Mouse (Mus musculus): ENCODE measurements around the gene Gabbr2. TPM values are rescaled to one million over a fixed set of nuclear protein-coding genes. Genes with fewer than 3 reads are reported as not detected.
"Not testable (repeated sequence)": the region's sequence is repeated elsewhere in the genome, so short reads cannot be mapped to it uniquely, and the experiment has no call there.

Gabbr2 gene
- polyA plus RNA-seq, 1 experiment from 2014 or later, result 0.08 TPM

DNA sequence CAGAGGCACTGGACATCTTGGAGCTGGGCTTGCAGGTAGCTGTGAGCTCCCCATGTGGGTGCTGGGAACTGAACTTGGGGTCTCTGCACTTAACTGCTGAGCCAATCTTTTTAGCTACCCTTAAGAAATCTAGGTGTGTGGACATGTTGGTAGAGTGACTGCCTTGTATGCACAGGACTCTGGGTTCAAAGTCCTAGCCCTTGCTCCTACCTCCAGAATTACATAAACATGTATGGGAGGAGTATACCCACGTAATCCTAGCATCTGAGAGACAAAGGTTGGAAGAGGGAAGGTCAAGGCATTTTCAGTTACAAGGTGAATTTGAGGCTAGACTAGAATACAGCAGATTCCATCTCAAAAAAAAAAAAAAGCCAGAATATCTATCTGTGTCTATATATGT lies 336.4 kb downstream of the Gabbr2 start:
- H3K4me1 ChIP-seq, result peaks cover 8% of the 10 kb centered on the region
- WGBS (ENCODE audit: insufficient replicate concordance), result 50% methylated on average over 1 of the region's 1 CpGs
- H3K4me3 ChIP-seq, result no peak overlapping the region
- ATAC-seq, result no peak
- no peaks in the 10 kb centered on the region for H3K9me3 ChIP-seq (replicated peaks)
- H3K27ac ChIP-seq, result no peak overlapping the region
- H3K27me3 ChIP-seq (replicated peaks), result peaks cover 48% of the 10 kb centered on the region
- no peak overlapping the region for H3K9ac ChIP-seq
- no peak overlapping the region for H3K4me2 ChIP-seq
- no peaks in the 10 kb centered on the region for H3K36me3 ChIP-seq

DNA sequence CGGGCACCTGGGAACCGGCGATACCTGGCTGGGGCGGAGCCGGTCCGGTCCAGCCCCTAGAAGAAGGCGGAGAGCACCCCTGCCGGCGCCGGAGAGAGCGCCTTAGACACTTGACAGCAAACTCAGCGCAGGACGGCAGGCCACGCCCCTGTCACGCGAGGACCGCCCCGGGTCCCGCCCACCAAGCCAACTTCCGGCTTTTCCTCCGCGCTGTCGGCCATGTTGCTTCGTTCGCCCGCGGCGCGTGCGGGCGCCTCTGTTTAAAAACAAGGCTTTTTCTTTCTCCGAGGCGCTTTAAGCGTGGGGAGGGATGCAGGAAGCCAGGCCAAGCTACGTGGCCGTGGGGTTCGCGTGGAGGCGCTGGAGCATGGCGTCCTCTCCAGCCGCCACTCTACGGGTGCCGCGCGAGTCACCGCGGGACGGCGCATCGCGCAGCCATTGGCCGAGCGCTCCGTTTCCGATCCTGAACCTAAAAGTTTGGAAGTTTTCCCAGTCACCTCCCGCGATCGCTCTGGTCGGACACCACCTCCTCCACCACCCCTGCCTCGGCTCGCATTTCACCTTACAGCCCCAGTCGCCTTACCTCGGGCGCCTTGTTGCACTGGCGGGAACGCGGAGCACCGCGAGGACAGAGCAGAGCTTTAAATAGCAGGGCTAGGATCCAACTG lies 341.5 kb downstream of the Gabbr2 start, which contains the start of gene Tbc1d2:
TSS of gene Tbc1d2 (minus strand) at position 124 of the 668 bp plus-strand sequence.
- H3K27ac ChIP-seq, result peak within 1 kb of the TSS; percentile 77

DNA sequence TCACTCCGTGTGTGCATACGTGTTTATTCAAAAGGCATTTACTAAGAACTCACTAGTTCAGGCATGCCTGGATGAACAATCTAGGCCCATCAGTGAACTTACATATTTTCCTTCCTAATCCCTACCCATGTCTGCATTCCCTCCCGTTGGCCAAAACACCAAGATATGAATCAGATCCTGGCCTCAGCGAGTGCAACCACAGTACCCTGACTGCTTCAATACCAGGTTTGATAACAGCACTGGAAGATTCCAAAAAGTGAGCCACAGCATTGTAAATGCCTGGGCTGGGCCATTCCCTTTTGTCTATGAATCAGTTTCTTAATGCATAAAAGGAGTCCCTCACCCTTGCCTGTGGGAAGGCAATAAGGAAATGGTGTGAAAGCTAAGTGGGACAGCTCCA lies 342.5 kb downstream of the Gabbr2 start:
- peaks cover 16% of the 10 kb centered on the region for H3K4me1 ChIP-seq
- H3K9ac ChIP-seq, result no peak overlapping the region; the same call in 1 of the 2 replicates
- H3K4me3 ChIP-seq, result peak overlapping the region; percentile 79
- peak overlapping the region; percentile 94 for H3K4me2 ChIP-seq
- no peak for ATAC-seq
- H3K36me3 ChIP-seq, result no peaks in the 10 kb centered on the region
- peaks cover 54% of the 10 kb centered on the region for H3K27me3 ChIP-seq (replicated peaks)
- H3K9me3 ChIP-seq (replicated peaks), result no peaks in the 10 kb centered on the region
- WGBS (ENCODE audit: insufficient replicate concordance), result 47% methylated on average over 4 of the region's 4 CpGs
- no peak overlapping the region for H3K27ac ChIP-seq

More for the DNA sequence above, 341.5 kb downstream of the Gabbr2 start, which contains the start of gene Tbc1d2:
- no peaks in the 10 kb centered on the region for H3K36me3 ChIP-seq
- H3K9ac ChIP-seq, result peak within 1 kb of the TSS; percentile 79
- H3K4me3 ChIP-seq, result peak within 1 kb of the TSS; percentile 79
- H3K9me3 ChIP-seq (replicated peaks), result no peaks in the 10 kb centered on the region
- H3K27me3 ChIP-seq (replicated peaks), result peaks cover 62% of the 10 kb centered on the region
- under 1% methylated on average over 69 of the region's 69 CpGs for WGBS (ENCODE audit: insufficient replicate concordance)
- peak within 1 kb of the TSS; percentile 94 for H3K4me2 ChIP-seq
- peaks cover 16% of the 10 kb centered on the region for H3K4me1 ChIP-seq
- ATAC-seq, result peak; percentile 95

DNA sequence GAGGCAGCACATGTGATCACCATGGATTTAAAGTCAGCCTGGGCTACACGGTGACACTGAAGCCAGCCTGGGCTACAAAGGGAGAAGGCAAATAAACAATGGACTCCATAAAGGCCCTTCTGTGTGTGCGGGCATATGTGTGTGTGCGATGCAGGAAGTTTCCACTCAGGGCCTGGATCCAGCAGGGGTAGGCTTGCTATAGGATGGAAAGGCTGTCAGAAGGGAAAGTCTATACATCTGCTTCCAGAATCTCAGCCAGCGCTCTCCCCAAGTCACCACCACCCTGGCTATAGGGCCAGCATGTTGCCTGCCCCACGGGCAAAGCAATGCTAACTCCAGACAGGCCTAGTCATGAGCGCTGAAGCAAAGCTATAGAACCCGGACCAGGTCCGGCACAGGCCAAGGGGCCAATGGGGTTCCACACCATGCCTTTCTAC lies 348.0 kb downstream of the Gabbr2 start:
- H3K9ac ChIP-seq, result no peak overlapping the region
- H3K9me3 ChIP-seq (replicated peaks), result no peaks in the 10 kb centered on the region
- H3K4me1 ChIP-seq, result peaks cover 6% of the 10 kb centered on the region; the same call in 1 of the 2 replicates
- no peak overlapping the region for H3K4me3 ChIP-seq
- no peaks in the 10 kb centered on the region for H3K36me3 ChIP-seq
- peaks cover 9% of the 10 kb centered on the region for H3K27me3 ChIP-seq (replicated peaks)
- peak overlapping the region; percentile 39; the same call in 1 of the 2 replicates for H3K27ac ChIP-seq
- H3K4me2 ChIP-seq, result no peak overlapping the region
- WGBS (ENCODE audit: insufficient replicate concordance), result 57% methylated on average over 8 of the region's 8 CpGs
- peak; percentile 26; the same call in 1 of the 2 replicates for ATAC-seq

DNA sequence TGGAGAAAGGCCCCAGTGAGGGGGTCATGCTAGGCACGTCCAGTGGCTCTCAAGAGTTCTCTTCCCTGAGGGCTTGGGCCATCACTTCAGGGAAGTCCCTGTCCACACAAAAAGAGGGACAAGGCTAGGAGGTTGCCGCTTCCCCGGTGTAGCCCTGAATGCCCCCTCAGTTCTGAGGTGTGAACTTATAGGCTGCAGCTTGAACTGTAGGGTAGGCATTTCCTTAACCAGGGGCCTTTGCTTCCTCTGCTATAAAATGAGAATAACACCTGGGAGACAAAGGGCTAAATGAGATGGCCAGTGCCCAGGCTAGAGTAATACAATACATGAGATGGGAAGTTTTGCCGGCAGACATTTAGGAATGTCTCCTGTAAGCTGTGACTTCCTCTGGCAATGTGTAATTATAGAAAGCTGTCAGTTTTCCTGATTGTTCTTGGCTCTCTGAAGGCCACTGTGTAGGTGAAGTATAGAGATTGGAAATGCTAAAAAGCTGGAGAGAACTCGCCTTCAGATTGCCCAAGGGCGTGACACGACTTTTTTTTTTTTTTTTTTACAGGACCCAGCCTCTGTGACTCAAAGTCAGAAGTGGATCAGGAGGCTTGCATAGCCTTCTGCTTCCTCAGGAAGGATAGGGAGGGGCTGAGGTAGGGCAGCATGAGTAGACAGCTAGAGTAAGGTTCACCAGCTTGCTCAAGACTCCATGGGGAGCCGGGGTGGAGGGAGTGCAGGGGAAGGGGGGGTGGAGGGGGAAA lies 348.6 kb downstream of the Gabbr2 start:
- no peak overlapping the region for H3K4me2 ChIP-seq
- H3K9me3 ChIP-seq (replicated peaks), result no peaks in the 10 kb centered on the region
- peaks cover 3% of the 10 kb centered on the region for H3K27me3 ChIP-seq (replicated peaks)
- 0 out of 2 replicates have a peak overlapping the region, but pooled peaks have one; percentile 39 for H3K27ac ChIP-seq
- H3K4me1 ChIP-seq, result peaks cover 6% of the 10 kb centered on the region; the same call in 1 of the 2 replicates
- no peak overlapping the region for H3K4me3 ChIP-seq
- 40% methylated on average over 8 of the region's 8 CpGs for WGBS (ENCODE audit: insufficient replicate concordance)
- no peak overlapping the region for H3K9ac ChIP-seq
- no peaks in the 10 kb centered on the region for H3K36me3 ChIP-seq
- ATAC-seq, result peak; percentile 64

DNA sequence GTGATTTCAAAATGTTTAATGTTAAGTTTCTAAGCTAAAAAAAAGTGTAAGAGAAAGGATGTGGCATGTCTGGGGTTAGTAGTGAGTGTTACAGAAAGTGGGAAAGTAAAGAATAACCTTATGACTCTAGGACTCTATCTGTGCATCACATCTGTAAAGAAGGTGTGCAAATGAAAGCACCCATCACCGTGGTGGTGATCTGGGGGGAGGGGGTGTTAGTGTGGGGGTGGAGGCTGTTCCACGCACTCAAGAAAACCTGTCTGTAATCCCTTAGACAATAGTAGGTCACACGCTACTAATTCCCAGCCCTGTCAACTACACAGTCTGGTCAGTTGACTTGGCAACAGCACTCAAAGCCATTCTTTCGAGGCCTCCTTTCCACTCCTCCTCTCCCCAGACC lies 350.4 kb downstream of the Gabbr2 start:
- no peak overlapping the region for H3K9ac ChIP-seq
- 68% methylated on average over 4 of the region's 4 CpGs for WGBS (ENCODE audit: insufficient replicate concordance)
- H3K27ac ChIP-seq, result no peak overlapping the region
- H3K27me3 ChIP-seq (replicated peaks), result no peaks in the 10 kb centered on the region
- no peaks in the 10 kb centered on the region for H3K9me3 ChIP-seq (replicated peaks)
- H3K36me3 ChIP-seq, result no peaks in the 10 kb centered on the region
- no peak overlapping the region for H3K4me2 ChIP-seq
- ATAC-seq, result no peak
- H3K4me1 ChIP-seq, result peaks cover 18% of the 10 kb centered on the region
- H3K4me3 ChIP-seq, result no peak overlapping the region

DNA sequence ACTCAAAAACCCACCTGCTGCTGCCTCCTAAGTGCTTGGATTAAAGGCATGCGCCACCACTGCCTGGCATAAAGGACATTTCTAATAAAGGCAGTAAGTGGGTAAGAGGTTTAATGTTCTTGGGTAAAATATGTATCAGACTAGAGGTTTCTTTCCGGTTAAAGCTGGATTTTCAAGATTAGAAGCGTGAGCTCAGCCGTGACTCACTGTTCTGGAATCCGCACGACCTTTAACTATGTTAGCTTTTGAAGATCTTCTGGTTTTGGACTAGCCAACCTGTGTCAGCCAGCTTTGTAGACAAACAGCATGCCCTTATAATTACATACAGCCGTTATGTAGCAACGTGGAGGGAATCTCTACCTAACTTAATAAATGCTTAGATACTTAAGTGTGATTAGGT lies 351.8 kb downstream of the Gabbr2 start:
- Histone ChIP-seq H3K4me1 (peaks cover 26% of the 10 kb centered on the region), H3K4me2 (no peak overlapping the region), H3K9ac (no peak overlapping the region), H3K36me3 (no peaks in the 10 kb centered on the region), H3K27ac (no peak overlapping the region), H3K27me3 (replicated peaks) (no peaks in the 10 kb centered on the region), H3K9me3 (replicated peaks) (no peaks in the 10 kb centered on the region), H3K4me3 (no peak overlapping the region)
- WGBS (ENCODE audit: insufficient replicate concordance), result 69% methylated on average over 8 of the region's 8 CpGs
- no peak for ATAC-seq

DNA sequence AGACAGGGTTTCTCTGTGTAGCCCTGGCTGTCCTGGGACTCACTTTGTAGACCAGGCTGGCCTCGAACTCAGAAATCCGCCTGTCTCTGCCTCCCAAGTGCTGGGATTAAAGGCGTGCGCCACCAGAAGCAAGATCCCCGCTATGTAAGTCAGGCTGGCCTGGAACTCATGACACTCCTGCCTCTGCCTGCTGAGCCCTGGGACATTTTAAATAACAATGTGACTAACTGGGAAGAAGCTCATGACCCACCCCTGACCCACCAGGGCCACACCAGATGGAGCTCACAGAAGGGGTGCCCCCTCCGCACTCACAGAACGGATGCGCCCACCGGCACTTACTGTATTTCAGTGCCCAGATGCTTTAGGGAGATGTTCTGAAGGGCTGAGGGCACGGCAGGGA lies 354.4 kb downstream of the Gabbr2 start:
- not testable (repeated sequence) for H3K27me3 ChIP-seq (replicated peaks); H3K4me2 ChIP-seq; H3K9me3 ChIP-seq (replicated peaks); H3K36me3 ChIP-seq; H3K4me3 ChIP-seq; H3K9ac ChIP-seq; ATAC-seq; H3K27ac ChIP-seq
- WGBS (ENCODE audit: insufficient replicate concordance), result 82% methylated on average over 10 of the region's 10 CpGs
- H3K4me1 ChIP-seq, result peaks cover 38% of the 10 kb centered on the region

DNA sequence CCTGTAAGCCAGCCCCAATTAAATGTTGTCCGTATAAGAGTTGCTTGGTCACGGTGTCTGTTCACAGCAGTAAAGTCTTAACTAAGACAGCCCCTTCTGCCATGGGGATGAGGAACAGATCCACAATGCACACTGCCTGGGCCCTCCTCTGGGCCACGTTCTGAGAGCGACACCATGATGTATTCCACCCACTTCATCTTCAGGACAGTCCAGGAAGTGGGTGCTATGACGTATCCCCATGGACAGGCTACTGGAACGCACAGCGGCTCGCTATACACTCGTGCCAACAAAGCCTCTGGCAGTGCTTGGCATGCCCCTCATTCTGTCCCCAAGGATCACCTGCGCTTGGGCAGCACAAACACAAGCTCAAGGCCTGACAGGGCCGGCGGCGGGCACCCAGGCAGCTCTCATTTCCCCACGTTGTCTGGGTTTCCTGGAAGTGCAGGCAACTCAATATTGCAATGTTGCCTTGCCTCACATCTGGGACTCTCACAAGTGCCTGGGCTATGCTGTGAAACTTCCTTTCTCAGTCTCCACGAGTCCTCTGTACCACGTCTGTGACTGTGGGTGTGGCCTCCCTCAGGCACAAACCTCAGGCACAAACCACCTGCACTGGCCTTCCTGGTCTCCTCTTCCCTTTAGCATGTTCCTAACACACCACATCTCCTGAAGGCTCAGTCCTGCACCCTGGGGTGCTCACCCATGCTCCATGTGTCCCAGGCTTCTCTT lies 355.8 kb downstream of the Gabbr2 start:
- ATAC-seq, result no peak
- H3K9me3 ChIP-seq (replicated peaks), result no peaks in the 10 kb centered on the region
- no peak overlapping the region for H3K4me2 ChIP-seq
- H3K36me3 ChIP-seq, result no peaks in the 10 kb centered on the region
- WGBS (ENCODE audit: insufficient replicate concordance), result 73% methylated on average over 16 of the region's 16 CpGs
- no peaks in the 10 kb centered on the region for H3K27me3 ChIP-seq (replicated peaks)
- H3K4me1 ChIP-seq, result peaks cover 52% of the 10 kb centered on the region
- H3K27ac ChIP-seq, result no peak overlapping the region
- no peak overlapping the region for H3K9ac ChIP-seq
- no peak overlapping the region for H3K4me3 ChIP-seq

DNA sequence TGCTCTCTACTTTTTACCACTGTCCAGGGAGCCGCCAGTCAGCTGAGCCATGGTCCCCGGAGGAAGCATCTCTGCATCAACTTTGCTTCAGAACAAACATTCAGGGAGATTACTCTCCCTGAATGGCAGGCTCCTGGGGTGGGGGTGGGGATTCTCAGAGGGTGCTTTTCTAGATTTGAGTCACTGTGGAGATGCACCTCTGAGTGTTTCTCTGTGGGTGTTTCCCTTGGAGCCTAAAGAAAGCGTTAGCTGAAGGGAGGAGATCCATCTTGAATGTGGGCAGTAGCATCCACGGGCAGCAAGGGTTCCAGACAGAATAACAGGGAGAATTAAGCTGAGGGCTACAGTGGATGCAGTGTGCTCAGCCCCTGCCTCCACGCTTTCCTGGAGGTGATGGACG lies 356.8 kb downstream of the Gabbr2 start:
- Histone ChIP-seq H3K27me3 (replicated peaks) (no peaks in the 10 kb centered on the region), H3K4me2 (no peak overlapping the region), H3K4me3 (no peak overlapping the region), H3K27ac (no peak overlapping the region), H3K9ac (no peak overlapping the region), H3K9me3 (replicated peaks) (no peaks in the 10 kb centered on the region), H3K36me3 (no peaks in the 10 kb centered on the region), H3K4me1 (peaks cover 62% of the 10 kb centered on the region)
- WGBS (ENCODE audit: insufficient replicate concordance), result 55% methylated on average over 6 of the region's 6 CpGs
- ATAC-seq, result no peak

DNA sequence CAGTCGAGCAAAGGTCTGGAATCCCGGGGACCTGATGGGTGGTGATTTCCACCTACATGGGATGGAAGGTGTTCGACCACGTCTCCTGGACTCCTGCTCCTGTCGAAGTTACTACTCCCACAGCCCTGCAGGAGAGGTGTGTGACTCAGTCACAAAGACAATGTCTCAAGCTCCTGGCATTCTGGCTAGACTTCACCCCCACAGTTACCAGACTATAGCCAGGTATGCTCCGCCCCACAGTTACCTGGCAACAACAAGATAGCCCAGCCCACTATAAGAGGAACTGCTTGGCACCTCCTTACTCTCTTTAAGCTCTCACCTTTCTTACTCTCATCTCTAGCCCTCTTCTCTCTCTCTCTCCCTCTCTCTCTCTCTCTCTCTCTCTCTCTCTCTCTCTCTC lies 358.1 kb downstream of the Gabbr2 start:
- not testable (repeated sequence) for H3K27me3 ChIP-seq (replicated peaks); H3K9ac ChIP-seq; H3K36me3 ChIP-seq; H3K4me3 ChIP-seq; H3K9me3 ChIP-seq (replicated peaks); ATAC-seq; H3K4me2 ChIP-seq; H3K27ac ChIP-seq
- peaks cover 74% of the 10 kb centered on the region for H3K4me1 ChIP-seq
- 73% methylated on average over 6 of the region's 6 CpGs for WGBS (ENCODE audit: insufficient replicate concordance)

DNA sequence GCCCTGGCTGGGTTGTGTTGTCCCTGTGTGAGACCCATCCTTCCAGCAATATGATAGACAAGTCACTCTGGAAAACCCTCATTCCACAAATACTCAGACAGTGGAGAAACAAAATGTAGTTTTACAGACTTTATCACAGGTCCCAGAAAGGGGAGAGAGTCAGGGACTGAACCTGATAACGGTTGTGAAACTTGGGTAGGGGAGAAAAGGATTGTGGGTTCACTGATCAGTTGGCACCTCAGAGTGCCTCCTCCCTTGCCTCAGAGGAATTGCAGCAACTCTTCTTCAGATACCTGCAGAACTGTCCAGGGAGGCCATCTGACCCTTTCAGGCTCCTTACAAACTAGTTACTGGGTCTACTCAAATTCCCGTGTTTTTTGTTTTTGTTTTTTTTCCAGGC lies 359.2 kb downstream of the Gabbr2 start:
- 30% methylated on average over 2 of the region's 2 CpGs for WGBS (ENCODE audit: insufficient replicate concordance)
- no peaks in the 10 kb centered on the region for H3K36me3 ChIP-seq
- H3K9ac ChIP-seq, result no peak overlapping the region
- H3K4me1 ChIP-seq, result peaks cover 76% of the 10 kb centered on the region
- H3K27me3 ChIP-seq (replicated peaks), result no peaks in the 10 kb centered on the region
- no peak overlapping the region for H3K4me3 ChIP-seq
- ATAC-seq, result peak; percentile 48; the same call in 1 of the 2 replicates
- no peaks in the 10 kb centered on the region for H3K9me3 ChIP-seq (replicated peaks)
- H3K4me2 ChIP-seq, result peak overlapping the region; percentile 27; the same call in 1 of the 2 replicates
- H3K27ac ChIP-seq, result peak overlapping the region; percentile 70

Data from liver, embryonic 12.5 days (tissue).